Mouse (Mus musculus) fat pad, adult 2 months (tissue): Measurements from ENCODE around the gene Hoxa1.

Experiments
- DNase-seq: peaks from one replicate; pipeline ENCODE4 v3.0.0-alpha.2; 2011; ENCODE audit warnings: low read depth, low spot score; ENCODE audit errors: extremely low read depth

The Hoxa1 gene

GRCm38 (mm10) chr6:52160511-52161335 lies 2.6 kb upstream of the Hoxa1 start:
- DNase-seq: peak; percentile 30

- DNase-seq: no peak
Observed at GRCm38 (mm10) chr6:52159979-52160378, 1.9 kb upstream of the Hoxa1 start.

- no peak for DNase-seq
Observed at GRCm38 (mm10) chr6:52159164-52159761, 1.1 kb upstream of the Hoxa1 start.

GRCm38 (mm10) chr6:52157466-52158275 lies 446 bp downstream of the Hoxa1 start:
- DNase-seq: no peak

GRCm38 (mm10) chr6:52156551-52157200 lies 1.4 kb downstream of the Hoxa1 start:
- DNase-seq: no peak

GRCm38 (mm10) chr6:52155471-52155870 lies 2.6 kb downstream of the Hoxa1 start:
- no peak for DNase-seq

- no peak for DNase-seq
Observed at GRCm38 (mm10) chr6:52154044-52154443, 4.1 kb downstream of the Hoxa1 start.

- no peak for DNase-seq
Observed at GRCm38 (mm10) chr6:52153270-52153669, 4.8 kb downstream of the Hoxa1 start.

GRCm38 (mm10) chr6:52152226-52153193 lies 5.6 kb downstream of the Hoxa1 start:
- no peak for DNase-seq

- DNase-seq: no peak
Observed at GRCm38 (mm10) chr6:52151571-52151970, 6.5 kb downstream of the Hoxa1 start.

GRCm38 (mm10) chr6:52150401-52150966 lies 7.6 kb downstream of the Hoxa1 start:
- DNase-seq: no peak

GRCm38 (mm10) chr6:52139115-52139514 lies 19.0 kb downstream of the Hoxa1 start:
- DNase-seq: no peak

GRCm38 (mm10) chr6:52138576-52138975 lies 19.5 kb downstream of the Hoxa1 start:
- DNase-seq: no peak

GRCm38 (mm10) chr6:52137841-52138535 lies 20.1 kb downstream of the Hoxa1 start:
- DNase-seq: no peak

GRCm38 (mm10) chr6:52123673-52124072 lies 34.4 kb downstream of the Hoxa1 start:
- DNase-seq: no peak

- DNase-seq: no peak
Observed at GRCm38 (mm10) chr6:52121173-52121572, 36.9 kb downstream of the Hoxa1 start.

GRCm38 (mm10) chr6:52118903-52119635 lies 39.0 kb downstream of the Hoxa1 start:
- DNase-seq: no peak

GRCm38 (mm10) chr6:52115899-52116298 lies 42.2 kb downstream of the Hoxa1 start:
- no peak for DNase-seq
